Mouse (Mus musculus) thymus, adult 2 months (tissue): ENCODE results near the gene Hjurp.

Experiments
- CTCF ChIP-seq: fragments of 200-500 bp; IDR thresholded peaks from 2 replicates; pipeline ENCODE4 v1.5.1; 2012; ENCODE audit warnings: mild to moderate bottlenecking, control low read depth, low read length, moderate library complexity, borderline replicate concordance; ENCODE audit not compliant: control insufficient read depth, poor library complexity, insufficient read depth; ENCODE audit errors: extremely low read depth
- POLR2A ChIP-seq: fragments of 200-500 bp; IDR thresholded peaks from 2 replicates; pipeline ENCODE4 v1.6.1; 2012; ENCODE audit warnings: mild to moderate bottlenecking, low read length, control low read depth, moderate library complexity; ENCODE audit not compliant: control insufficient read depth, poor library complexity, insufficient read depth; ENCODE audit errors: extremely low read depth

DNA sequence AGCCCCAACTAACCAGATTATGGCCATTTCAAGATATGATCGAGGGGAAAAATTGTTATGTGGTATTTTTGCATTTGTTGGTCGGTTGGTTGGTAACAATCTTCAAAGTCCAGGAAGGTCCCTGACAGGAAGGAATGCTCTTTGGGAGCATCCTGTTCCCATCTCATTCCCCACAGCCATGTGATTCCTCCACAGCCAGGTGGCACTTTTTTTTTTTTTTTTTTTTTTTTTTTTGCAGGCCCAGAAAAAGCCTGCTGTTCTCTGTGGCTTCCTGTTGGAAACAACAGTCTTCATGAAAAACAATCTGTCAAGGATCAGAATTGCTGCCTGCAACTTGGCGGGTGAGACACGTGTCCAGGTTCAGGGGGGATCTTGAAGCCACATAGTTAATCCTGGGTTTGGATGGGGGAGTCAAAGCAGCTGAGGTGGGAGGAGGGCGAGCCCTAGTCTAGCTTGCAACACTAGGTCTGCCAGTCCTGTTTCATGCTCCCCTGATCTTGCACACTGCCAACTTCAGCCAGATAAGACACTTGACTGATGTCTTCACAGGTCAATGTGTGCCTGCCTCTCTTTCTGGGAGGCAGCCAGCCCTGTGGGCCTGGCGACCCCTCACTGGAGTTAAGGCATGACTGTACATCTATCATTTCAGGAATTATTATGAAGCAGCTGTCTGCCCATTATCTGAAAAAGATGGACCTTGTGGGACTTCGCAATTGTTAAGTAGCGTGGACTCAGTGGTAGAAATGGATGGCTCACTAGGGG is 18.4 kb downstream of the Hjurp start:
- no peak for TF ChIP-seq CTCF
- TF ChIP-seq POLR2A, result no peak
